Mouse (Mus musculus): ENCODE measurements around the gene Sept9. TPM values are rescaled to one million over a fixed set of nuclear protein-coding genes. Genes with fewer than 3 reads are reported as not detected.

Sept9 gene
- total and polyA plus RNA-seq, 3 experiments, result 115 to 469 (median 292) TPM

DNA sequence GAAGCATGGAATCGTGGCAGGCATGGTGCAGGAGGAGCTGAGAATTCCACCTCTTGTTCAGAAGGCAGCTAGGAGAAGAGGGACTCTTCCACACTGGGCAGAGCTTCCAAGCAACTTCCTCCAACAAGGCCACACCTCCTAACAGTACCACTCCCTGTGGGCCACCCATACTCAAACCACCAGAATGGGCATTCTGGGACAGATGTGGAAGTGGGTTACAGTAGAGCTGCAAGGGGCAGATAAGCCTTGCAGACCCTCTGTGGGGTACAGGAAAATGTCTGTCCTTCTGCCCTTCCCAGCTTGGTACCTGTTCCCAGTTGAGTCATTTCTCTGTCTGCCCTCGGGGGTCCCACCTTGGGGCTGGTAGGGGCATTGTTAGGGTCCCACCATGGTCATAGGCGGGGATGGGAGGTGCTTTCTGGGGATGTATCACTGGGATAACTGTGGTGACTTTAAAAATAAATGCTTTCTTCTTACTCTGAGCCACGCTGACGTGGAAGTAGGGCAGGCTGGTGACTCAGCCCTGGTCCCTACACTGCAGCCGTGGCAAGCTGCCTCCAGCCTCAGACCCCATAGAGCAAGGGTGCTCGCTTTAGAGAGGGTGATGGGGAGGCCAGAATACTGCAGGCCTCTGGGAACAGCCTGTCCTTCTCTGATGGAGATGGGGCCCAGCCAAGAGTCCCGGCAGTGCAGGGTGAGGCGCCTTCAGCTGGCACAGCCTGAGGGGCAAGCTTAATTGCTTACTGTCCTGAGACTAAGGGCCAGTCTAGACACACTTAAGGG, 59.9 kb downstream of the Sept9 start:
- Histone ChIP-seq H3K36me3 (replicated peaks) (no peaks in the 10 kb centered on the region), H3K9me3 (replicated peaks) (no peaks in the 10 kb centered on the region), H3K27me3 (ENCODE audit: insufficient read depth, low read length) (peaks cover 27% of the 10 kb centered on the region), H3K4me3 (ENCODE audit: low read depth, low read length) (no peak overlapping the region), H3K4me1 (ENCODE audit: insufficient read depth, low read depth, low read length) (peaks cover 2% of the 10 kb centered on the region; the same call in 1 of the 2 replicates)
- ATAC-seq (ENCODE audit: extremely low read depth, insufficient number of reproducible peaks, low FRiP score, poor library complexity, severe bottlenecking) (no peak), DNase-seq (ENCODE audit: low spot score) (no peak)
- TF ChIP-seq GATA2 (IDR thresholded peaks at IDR 0.05; ENCODE audit: borderline replicate concordance, low read depth, low read length) (no peak), GATA1 (IDR thresholded peaks at IDR 0.05; ENCODE audit: borderline replicate concordance, low read length) (no peak), POLR2AphosphoS5 (IDR thresholded peaks at IDR 0.05; ENCODE audit: insufficient replicate concordance, low read depth, low read length) (no peak), TAL1 (conservative IDR thresholded peaks at IDR 0.05; ENCODE audit: low read depth, low read length) (no peak), CTCF (IDR thresholded peaks at IDR 0.05; ENCODE audit: low read depth, low read length) (no peak)

DNA sequence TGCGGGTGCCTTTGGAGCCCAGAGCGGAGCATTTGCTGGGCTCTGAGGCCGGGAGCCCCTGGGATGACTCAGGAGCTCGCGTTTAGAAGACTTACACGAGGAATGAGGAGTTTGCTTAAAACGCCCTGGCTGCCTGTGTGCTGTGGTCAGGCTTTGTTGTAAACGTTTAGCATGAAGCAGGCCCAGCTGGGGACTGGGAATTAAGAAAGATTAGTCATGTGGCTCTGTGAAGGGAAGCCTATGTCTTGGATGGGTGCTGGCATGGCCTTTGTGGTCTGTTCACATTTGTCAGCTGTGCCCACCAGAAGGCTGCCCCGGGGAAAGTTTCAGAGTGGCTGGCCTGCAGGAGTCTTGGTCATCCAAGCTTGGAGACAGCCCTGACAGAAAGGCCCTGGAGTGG, 61.2 kb downstream of the Sept9 start:
- Histone ChIP-seq H3K4me1 (ENCODE audit: insufficient read depth, low read depth, low read length) (peaks cover 3% of the 10 kb centered on the region; the same call in 1 of the 2 replicates), H3K9me3 (replicated peaks) (no peaks in the 10 kb centered on the region), H3K36me3 (replicated peaks) (no peaks in the 10 kb centered on the region), H3K27me3 (ENCODE audit: insufficient read depth, low read length) (peaks cover 35% of the 10 kb centered on the region), H3K4me3 (ENCODE audit: low read depth, low read length) (no peak overlapping the region)
- ATAC-seq (ENCODE audit: extremely low read depth, insufficient number of reproducible peaks, low FRiP score, poor library complexity, severe bottlenecking) (no peak), DNase-seq (ENCODE audit: low spot score) (no peak)
- TF ChIP-seq GATA2 (IDR thresholded peaks at IDR 0.05; ENCODE audit: borderline replicate concordance, low read depth, low read length) (no peak), TAL1 (conservative IDR thresholded peaks at IDR 0.05; ENCODE audit: low read depth, low read length) (no peak), CTCF (IDR thresholded peaks at IDR 0.05; ENCODE audit: low read depth, low read length) (no peak), POLR2AphosphoS5 (IDR thresholded peaks at IDR 0.05; ENCODE audit: insufficient replicate concordance, low read depth, low read length) (no peak), GATA1 (IDR thresholded peaks at IDR 0.05; ENCODE audit: borderline replicate concordance, low read length) (no peak)

DNA sequence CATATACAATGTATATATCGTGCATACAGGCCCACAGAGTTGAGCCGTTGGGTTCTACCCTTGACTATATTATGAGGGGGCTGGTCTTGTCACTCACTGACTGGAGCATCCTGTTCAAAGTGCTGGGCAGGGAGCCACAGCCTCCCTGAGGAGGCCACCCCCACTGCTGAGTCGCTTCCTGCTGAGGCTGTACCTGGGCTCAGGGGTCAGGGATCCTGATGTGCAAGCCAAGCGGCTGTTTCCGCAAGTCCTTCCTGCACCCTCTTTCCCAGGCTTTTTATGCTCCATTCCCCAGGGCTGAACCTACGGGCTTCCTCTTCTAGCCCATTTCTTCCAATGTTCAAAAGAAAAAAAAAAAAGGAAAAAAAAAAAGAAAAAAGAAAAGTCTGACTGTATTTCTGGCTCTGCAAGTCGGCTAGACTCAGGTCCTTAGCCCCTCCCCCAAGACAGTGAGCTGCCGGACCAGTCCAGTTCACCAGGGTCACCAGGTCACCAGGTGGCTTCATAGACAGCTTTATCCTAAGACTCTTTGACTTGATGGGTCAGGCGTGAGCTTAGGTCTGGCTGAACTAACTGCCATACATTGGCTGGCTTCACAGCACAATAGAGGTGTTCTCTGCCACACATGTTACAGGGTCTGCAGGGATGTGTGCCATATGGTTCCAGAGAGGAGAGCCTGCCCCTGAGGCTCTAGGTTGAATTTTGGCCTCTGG, 63.8 kb downstream of the Sept9 start:
- Histone ChIP-seq H3K27me3 (ENCODE audit: insufficient read depth, low read length) (peaks cover 46% of the 10 kb centered on the region), H3K9me3 (replicated peaks) (no peaks in the 10 kb centered on the region), H3K4me3 (ENCODE audit: low read depth, low read length) (no peak overlapping the region), H3K36me3 (replicated peaks) (no peaks in the 10 kb centered on the region), H3K4me1 (ENCODE audit: insufficient read depth, low read depth, low read length) (peaks cover 9% of the 10 kb centered on the region; the same call in 1 of the 2 replicates)
- no peak for TF ChIP-seq GATA2 (IDR thresholded peaks at IDR 0.05; ENCODE audit: borderline replicate concordance, low read depth, low read length)
- no peak for TF ChIP-seq POLR2AphosphoS5 (IDR thresholded peaks at IDR 0.05; ENCODE audit: insufficient replicate concordance, low read depth, low read length)
- TF ChIP-seq GATA1 (IDR thresholded peaks at IDR 0.05; ENCODE audit: borderline replicate concordance, low read length), result no peak
- no peak for TF ChIP-seq CTCF (IDR thresholded peaks at IDR 0.05; ENCODE audit: low read depth, low read length)
- TF ChIP-seq TAL1 (conservative IDR thresholded peaks at IDR 0.05; ENCODE audit: low read depth, low read length), result no peak
- DNase-seq (ENCODE audit: low spot score) (no peak), ATAC-seq (ENCODE audit: extremely low read depth, insufficient number of reproducible peaks, low FRiP score, poor library complexity, severe bottlenecking) (no peak)

GRCm38 (mm10) chr11:117264162-117265021, 64.9 kb downstream of the Sept9 start:
- TF ChIP-seq TAL1 (conservative IDR thresholded peaks at IDR 0.05; ENCODE audit: low read depth, low read length), result no peak
- no peak for TF ChIP-seq POLR2AphosphoS5 (IDR thresholded peaks at IDR 0.05; ENCODE audit: insufficient replicate concordance, low read depth, low read length)
- TF ChIP-seq GATA2 (IDR thresholded peaks at IDR 0.05; ENCODE audit: borderline replicate concordance, low read depth, low read length), result no peak
- TF ChIP-seq GATA1 (IDR thresholded peaks at IDR 0.05; ENCODE audit: borderline replicate concordance, low read length), result no peak
- no peak for TF ChIP-seq CTCF (IDR thresholded peaks at IDR 0.05; ENCODE audit: low read depth, low read length)
- Histone ChIP-seq H3K9me3 (replicated peaks) (no peaks in the 10 kb centered on the region), H3K27me3 (ENCODE audit: insufficient read depth, low read length) (peaks cover 56% of the 10 kb centered on the region), H3K36me3 (replicated peaks) (no peaks in the 10 kb centered on the region), H3K4me3 (ENCODE audit: low read depth, low read length) (no peak overlapping the region), H3K4me1 (ENCODE audit: insufficient read depth, low read depth, low read length) (peaks cover 9% of the 10 kb centered on the region; the same call in 1 of the 2 replicates)
- no peak for ATAC-seq (ENCODE audit: extremely low read depth, insufficient number of reproducible peaks, low FRiP score, poor library complexity, severe bottlenecking)
- DNase-seq (ENCODE audit: low spot score), result no peak

DNA sequence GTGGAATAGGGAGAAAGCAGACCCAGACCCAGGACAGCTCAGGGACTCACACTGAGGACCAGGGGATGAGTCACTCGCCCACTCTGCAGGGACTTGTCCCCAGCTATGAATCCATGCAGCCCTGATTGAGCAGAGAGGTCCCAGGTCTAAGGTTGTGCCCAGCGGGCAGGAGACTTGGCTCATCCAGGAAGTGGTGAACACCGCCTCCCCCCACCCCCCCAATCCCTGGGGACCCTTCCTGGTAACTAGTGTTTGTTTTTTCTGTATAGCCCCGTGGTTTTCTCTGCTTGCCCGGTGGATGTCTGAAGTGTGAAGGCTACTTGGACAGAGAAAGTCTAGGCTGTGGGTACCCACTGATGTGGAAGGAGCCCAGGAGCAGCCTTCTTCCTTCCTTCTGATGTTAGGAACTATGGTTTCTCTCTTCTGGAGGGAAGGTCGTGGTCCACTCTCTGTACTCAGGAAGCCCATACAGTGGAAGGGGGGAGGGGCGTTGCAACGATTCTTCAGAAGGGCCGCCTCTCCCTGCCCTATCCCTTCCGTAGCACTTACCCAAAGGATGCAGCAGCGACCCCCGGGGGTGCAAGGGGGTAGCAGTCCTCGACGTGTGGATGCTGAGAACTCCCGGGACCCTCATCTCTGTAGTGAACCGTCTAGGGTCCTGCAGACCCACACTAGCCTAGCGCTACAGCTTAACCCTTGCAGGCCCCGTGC, 66.0 kb downstream of the Sept9 start:
- H3K36me3 ChIP-seq (replicated peaks), result no peaks in the 10 kb centered on the region
- H3K9me3 ChIP-seq (replicated peaks), result no peaks in the 10 kb centered on the region
- no peak for DNase-seq (ENCODE audit: low spot score)
- peaks cover 55% of the 10 kb centered on the region for H3K27me3 ChIP-seq (ENCODE audit: insufficient read depth, low read length)
- no peak for TF ChIP-seq CTCF (IDR thresholded peaks at IDR 0.05; ENCODE audit: low read depth, low read length)
- TF ChIP-seq GATA1 (IDR thresholded peaks at IDR 0.05; ENCODE audit: borderline replicate concordance, low read length), result no peak
- TF ChIP-seq TAL1 (conservative IDR thresholded peaks at IDR 0.05; ENCODE audit: low read depth, low read length), result no peak
- no peak for TF ChIP-seq GATA2 (IDR thresholded peaks at IDR 0.05; ENCODE audit: borderline replicate concordance, low read depth, low read length)
- TF ChIP-seq POLR2AphosphoS5 (IDR thresholded peaks at IDR 0.05; ENCODE audit: insufficient replicate concordance, low read depth, low read length), result no peak
- peaks cover 9% of the 10 kb centered on the region; the same call in 1 of the 2 replicates for H3K4me1 ChIP-seq (ENCODE audit: insufficient read depth, low read depth, low read length)
- ATAC-seq (ENCODE audit: extremely low read depth, insufficient number of reproducible peaks, low FRiP score, poor library complexity, severe bottlenecking), result no peak
- no peak overlapping the region for H3K4me3 ChIP-seq (ENCODE audit: low read depth, low read length)

Measured in G1E (cell line).